Mouse (Mus musculus) CH12.LX (cell line): ENCODE data around the gene Ptp4a2. TPM values are rescaled to one million over a fixed set of nuclear protein-coding genes. Genes with fewer than 3 reads are reported as not detected.
A peak's percentile ranks its signal among the peaks of the same experiment; 100 is the strongest.

ENCODE experiments used
- DNase-seq: peaks from one replicate; pipeline ENCODE4 v3.0.0-alpha.2; 2013; ENCODE audit errors: extremely low read depth
- H3K27ac ChIP-seq: 2 replicates; pipeline ENCODE4 v1.5.1; 2012; ENCODE audit warnings: low read depth, mild to moderate bottlenecking, control low read depth, moderate library complexity; ENCODE audit not compliant: insufficient read depth
- H3K27me3 ChIP-seq: replicated peaks from 2 replicates; pipeline ENCODE3; 2012; ENCODE audit warnings: inconsistent platforms
- H3K36me3 ChIP-seq, 2 experiments: replicated peaks in 1 of 2; 2 replicates each; pipeline versions ENCODE3 to v1.6.1; 2012; ENCODE audit warnings: inconsistent platforms in 1 of 2, low read length in 1 of 2, mild to moderate bottlenecking in 1 of 2, mixed read lengths in 1 of 2, moderate library complexity in 1 of 2; ENCODE audit not compliant: control insufficient read depth in 1 of 2, insufficient read depth in 1 of 2
- H3K4me1 ChIP-seq, 2 experiments: 2 replicates each; pipeline ENCODE4 v1.6.1; 2012; ENCODE audit warnings: inconsistent platforms in 1 of 2, moderate library complexity in 1 of 2; ENCODE audit not compliant: insufficient read depth in 2 of 2, control insufficient read depth in 1 of 2
- H3K4me2 ChIP-seq: 2 replicates; pipeline ENCODE4 v1.6.1; 2012; ENCODE audit warnings: low read depth, mild to moderate bottlenecking, control low read depth; ENCODE audit not compliant: poor library complexity, insufficient read depth, severe bottlenecking
- H3K4me3 ChIP-seq, 3 experiments: fragments of 150-350 bp in 1 of 3; sonication (generic) in 1 of 3; replicated peaks in 1 of 3; 2 replicates each; pipeline versions ENCODE3 to v1.5.1; 2011 to 2012; ENCODE audit warnings: low read depth in 2 of 3, low read length in 2 of 3, mild to moderate bottlenecking in 2 of 3, moderate library complexity in 2 of 3, control low read depth in 1 of 3, improper control_type of control experiment in 1 of 3, inconsistent platforms in 1 of 3, mixed read lengths in 1 of 3; ENCODE audit not compliant: poor library complexity in 1 of 3
- H3K79me2 ChIP-seq: replicated peaks from 2 replicates; pipeline ENCODE4 v1.6.1; 2012; ENCODE audit warnings: mild to moderate bottlenecking, moderate library complexity; ENCODE audit not compliant: control insufficient read depth, poor library complexity, insufficient read depth, severe bottlenecking; ENCODE audit errors: extremely low read depth
- H3K9ac ChIP-seq: 2 replicates; pipeline ENCODE4 v1.6.1; 2012; ENCODE audit warnings: low read depth, mild to moderate bottlenecking, control low read depth, moderate library complexity; ENCODE audit not compliant: insufficient read depth
- H3K9me3 ChIP-seq: replicated peaks from 2 replicates; pipeline ENCODE3; 2012; ENCODE audit warnings: low read length, inconsistent platforms, mixed read lengths
- CHD1 ChIP-seq: IDR thresholded peaks from 2 replicates; pipeline ENCODE4 v1.6.1; 2012; ENCODE audit warnings: low read depth, low read length, improper control_type of control experiment, inconsistent platforms
- CHD2 ChIP-seq: IDR thresholded peaks from 2 replicates; pipeline ENCODE4 v1.6.1; 2011; ENCODE audit warnings: low read length, improper control_type of control experiment
- CTCF ChIP-seq, 2 experiments: IDR thresholded peaks in 1 of 2; conservative IDR thresholded peaks in 1 of 2; 2 replicates each; pipeline ENCODE4 v1.5.1; 2011 to 2012; ENCODE audit warnings: low read depth in 2 of 2, low read length in 2 of 2, improper control_type of control experiment in 1 of 2, inconsistent platforms in 1 of 2, mild to moderate bottlenecking in 1 of 2, moderate library complexity in 1 of 2
- ELF1 ChIP-seq: IDR thresholded peaks from 2 replicates; pipeline ENCODE4 v1.6.1; 2014; ENCODE audit warnings: low read depth, mild to moderate bottlenecking, inconsistent platforms, low read length, improper control_type of control experiment
- EP300 ChIP-seq: IDR thresholded peaks from 2 replicates; pipeline ENCODE4 v1.6.1; 2011; ENCODE audit warnings: low read length, improper control_type of control experiment
- ETS1 ChIP-seq: conservative IDR thresholded peaks from 2 replicates; pipeline ENCODE4 v1.6.1; 2012; ENCODE audit warnings: low read depth, mild to moderate bottlenecking, inconsistent platforms, low read length, improper control_type of control experiment, moderate library complexity
- IRF4 ChIP-seq: IDR thresholded peaks from 2 replicates; pipeline ENCODE4 v1.6.1; 2014; ENCODE audit warnings: low read depth, mild to moderate bottlenecking, inconsistent platforms, low read length, improper control_type of control experiment
- MYC ChIP-seq: IDR thresholded peaks from 2 replicates; pipeline ENCODE4 v1.6.1; 2011; ENCODE audit warnings: low read depth, mild to moderate bottlenecking, improper control_type of control experiment, low read length
- NRF1 ChIP-seq: IDR thresholded peaks from 2 replicates; pipeline ENCODE4 v1.6.1; 2014; ENCODE audit warnings: low read depth, mild to moderate bottlenecking, inconsistent platforms, low read length, improper control_type of control experiment, moderate library complexity
- POLR2A ChIP-seq: IDR thresholded peaks from 2 replicates; pipeline ENCODE4 v1.6.1; 2011; ENCODE audit warnings: low read depth, mild to moderate bottlenecking, improper control_type of control experiment, low read length
- POLR2AphosphoS2 ChIP-seq: IDR thresholded peaks from 2 replicates; pipeline ENCODE4 v1.6.1; 2011; ENCODE audit warnings: low read depth, low read length, improper control_type of control experiment
- SMC3 ChIP-seq: IDR thresholded peaks from 2 replicates; pipeline ENCODE4 v1.6.1; 2011; ENCODE audit warnings: low read depth, low read length, improper control_type of control experiment
- TBP ChIP-seq: conservative IDR thresholded peaks from 2 replicates; pipeline ENCODE4 v1.6.1; 2011; ENCODE audit warnings: low read depth, low read length, improper control_type of control experiment
- UBTF ChIP-seq: IDR thresholded peaks from 2 replicates; pipeline ENCODE4 v1.6.1; 2012; ENCODE audit warnings: low read depth, mild to moderate bottlenecking, inconsistent platforms, low read length, improper control_type of control experiment, moderate library complexity
- USF1 ChIP-seq: IDR thresholded peaks from 2 replicates; pipeline ENCODE4 v1.6.1; 2014; ENCODE audit warnings: low read depth, mild to moderate bottlenecking, inconsistent platforms, low read length, improper control_type of control experiment
- ZC3H11A ChIP-seq: IDR thresholded peaks from 2 replicates; pipeline ENCODE4 v1.6.1; 2012; ENCODE audit warnings: low read depth, mild to moderate bottlenecking, inconsistent platforms, low read length, improper control_type of control experiment
- ZMIZ1 ChIP-seq: IDR thresholded peaks from 2 replicates; pipeline ENCODE4 v1.6.1; 2012; ENCODE audit warnings: low read depth, mild to moderate bottlenecking, inconsistent platforms, low read length, improper control_type of control experiment
- ZNF384 ChIP-seq: IDR thresholded peaks from 2 replicates; pipeline ENCODE4 v1.6.1; 2012; ENCODE audit warnings: low read depth, low read length, improper control_type of control experiment, inconsistent platforms
- dilution Hi-C: fragments of 300-500 bp; cut with MboI; formaldehyde crosslinking; loops from 2 replicates; pipeline ENCODE4 v1.14.3; 2020; ENCODE audit warnings: low sequenced_read_pairs; ENCODE audit not compliant: extremely low pct_unique_long_range_greater_than_20kb, extremely low pct_ligation_motif_present
- in situ Hi-C: fragments of 300-500 bp; cut with MboI; formaldehyde crosslinking; loops from 3 replicates; pipeline ENCODE4 v1.14.3; 2019; ENCODE audit warnings: low sequenced_read_pairs, low pct_ligation_motif_present, low pct_unique_long_range_greater_than_20kb, mixed read lengths
- polyA plus RNA-seq: library from polyadenylated mRNA; unstranded; fragments of >175 nt; gene quantifications from 2 replicates; pipeline ENCODE4 v1.2.1, GENCODE M21; 2012; ENCODE audit warnings: low read depth; ENCODE audit not compliant: insufficient read length
- total RNA-seq, 2 experiments: library from RNA; depleted of rRNA; stranded (reverse); fragments of 300-350 nt in 1 of 2; fragments of >200 nt in 1 of 2; gene quantifications; 2 replicates each; pipeline ENCODE4 v1.2.3; 2012 to 2014

The Ptp4a2 gene
- total and polyA plus RNA-seq, 3 experiments = 113 to 415 (median 327) TPM

- TF ChIP-seq CHD2 (0 out of 2 replicates have a peak, but pooled peaks have one; percentile 12), POLR2AphosphoS2 (peak; percentile 95), POLR2A (no peak), ETS1 (no peak), ZC3H11A (no peak), TBP (no peak), NRF1 (no peak), ZMIZ1 (no peak), USF1 (no peak)
- TF ChIP-seq, all 38 proteins: peak for 2
- DNase-seq = no peak
- peaks cover 18 to 40% of the 10 kb centered on the region in 2 experiments for H3K36me3 ChIP-seq
Observed at GRCm38 (mm10) chr4:129853053-129853452, 42.0 kb downstream of the Ptp4a2 start.

GRCm38 (mm10) chr4:129853996-129854395 is 43.0 kb downstream of the Ptp4a2 start:
- Histone ChIP-seq H3K9me3 (no peaks in the 10 kb centered on the region), H3K27me3 (no peaks in the 10 kb centered on the region), H3K79me2 (no peaks in the 10 kb centered on the region), H3K4me3 (no peak overlapping the region), H3K4me2 (no peak overlapping the region), H3K27ac (no peak overlapping the region), H3K36me3 (peaks cover 12 to 31% of the 10 kb centered on the region in 2 experiments), H3K4me1 (no peaks in the 10 kb centered on the region), H3K9ac (no peak overlapping the region)
- in situ Hi-C loops (loop anchor here (5.0 kb wide), 1 partner anchor 73 kb away; the partner anchor contains the start of gene Spocd1), dilution Hi-C loops (no loop called here)
- TF ChIP-seq EP300 (no peak), UBTF (no peak), MYC (no peak), IRF4 (no peak), SMC3 (peak; percentile 14; the same call in 1 of the 2 replicates), CTCF (conservative IDR thresholded peaks at IDR 0.05 in 1 of 2, IDR thresholded peaks at IDR 0.05 in 1 of 2; ENCODE audit: low read depth in 2 of 2, low read length in 2 of 2) (peak in 1 of 2 experiments; percentile 17; a peak in 1 of 4 replicates), ELF1 (no peak), CHD1 (no peak), ZNF384 (peak; percentile 18; the same call in 1 of the 2 replicates)
- no peak for DNase-seq

More at GRCm38 (mm10) chr4:129853053-129853452, 42.0 kb downstream of the Ptp4a2 start:
- H3K4me2 ChIP-seq = no peak overlapping the region
- H3K9ac ChIP-seq = no peak overlapping the region
- no peaks in the 10 kb centered on the region for H3K9me3 ChIP-seq
- no peaks in the 10 kb centered on the region for H3K4me1 ChIP-seq
- H3K27me3 ChIP-seq = no peaks in the 10 kb centered on the region
- dilution Hi-C loops (no loop called here), in situ Hi-C loops (loop anchor here (5.0 kb wide), 1 partner anchor 74 kb away; the partner anchor contains the start of gene Spocd1)
- H3K79me2 ChIP-seq = no peaks in the 10 kb centered on the region
- H3K27ac ChIP-seq = no peak overlapping the region
- no peak overlapping the region for H3K4me3 ChIP-seq
